Mouse (Mus musculus) neural tube, embryonic 15.5 days (tissue): ENCODE results near the gene Wfdc17. TPM values are rescaled to one million over a fixed set of nuclear protein-coding genes. Genes with fewer than 3 reads are reported as not detected.

Experiments used
- ATAC-seq: fragments of 200-750 bp; cut with Nextera tagmentation; 2 replicates; pipeline ENCODE4 v1.8.0; 2017; ENCODE audit warnings: mild to moderate bottlenecking, moderate TSS enrichment, moderate library complexity; ENCODE audit not compliant: low FRiP score
- H3K27ac ChIP-seq: fragments of 300-500 bp; sonication (generic); replicated peaks from 2 replicates; pipeline ENCODE4 v1.5.1; 2015; ENCODE audit warnings: mild to moderate bottlenecking, inconsistent platforms
- H3K27me3 ChIP-seq: fragments of 300-500 bp; sonication (generic); replicated peaks from 2 replicates; pipeline ENCODE4 v1.6.1; 2015; ENCODE audit warnings: inconsistent platforms
- H3K36me3 ChIP-seq: fragments of 300-500 bp; sonication (generic); 2 replicates; pipeline ENCODE4 v1.6.1; 2015; ENCODE audit warnings: inconsistent platforms
- H3K4me1 ChIP-seq: fragments of 300-500 bp; sonication (generic); 2 replicates; pipeline ENCODE4 v1.6.1; 2015; ENCODE audit warnings: inconsistent platforms
- H3K4me2 ChIP-seq: fragments of 300-500 bp; sonication (generic); 2 replicates; pipeline ENCODE4 v1.6.1; 2015; ENCODE audit warnings: inconsistent platforms, mild to moderate bottlenecking, moderate library complexity
- H3K4me3 ChIP-seq: fragments of 300-500 bp; sonication (generic); replicated peaks from 2 replicates; pipeline ENCODE4 v1.5.1; 2015; ENCODE audit warnings: mild to moderate bottlenecking, inconsistent platforms
- H3K9ac ChIP-seq: fragments of 300-500 bp; sonication (generic); replicated peaks from 2 replicates; pipeline ENCODE4 v1.6.1; 2015; ENCODE audit warnings: mild to moderate bottlenecking, inconsistent platforms
- H3K9me3 ChIP-seq: fragments of 300-500 bp; sonication (generic); replicated peaks from 2 replicates; pipeline ENCODE4 v1.6.1; 2016; ENCODE audit warnings: inconsistent platforms
- WGBS: fragments of 180-500 bp; shearing (Covaris S2); methylation state at CpG from one replicate; pipeline ENCODE4 v1.1.7; 2015; ENCODE audit warnings: mixed read lengths; 5-methylcytosine and 5-hydroxymethylcytosine counted together
- polyA plus RNA-seq: library from polyadenylated mRNA; unstranded; fragments of >200 nt; fragmentation: Nextera tagmentation; extraction: Ambion mirVana; gene quantifications from 2 replicates; pipeline ENCODE4 v1.2.1, GENCODE M21; 2015

Gene Wfdc17
- polyA plus RNA-seq, 1 experiment from 2014 or later, result 0.84 TPM

DNA sequence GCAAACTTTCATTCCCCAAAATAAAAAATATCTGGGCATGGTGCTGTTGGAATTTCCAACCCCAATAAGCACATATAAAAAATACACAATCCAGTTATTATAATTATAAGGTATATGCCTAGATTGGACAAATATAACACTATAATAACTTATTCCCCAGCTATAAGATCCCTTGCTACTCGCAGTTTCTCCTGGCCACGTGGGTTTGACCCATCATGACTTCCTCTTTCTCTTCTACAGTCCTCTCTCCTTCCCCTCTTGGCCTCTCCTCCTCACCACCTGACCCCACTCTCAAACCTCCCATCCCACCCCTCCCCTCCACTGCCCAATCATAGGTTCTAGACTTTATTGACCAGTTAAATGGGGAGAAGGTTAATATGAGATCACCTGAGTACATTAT is 10.1 kb downstream of the Wfdc17 start:
- Histone ChIP-seq H3K4me1 (no peaks in the 10 kb centered on the region), H3K9me3 (no peaks in the 10 kb centered on the region), H3K36me3 (no peaks in the 10 kb centered on the region), H3K9ac (no peak overlapping the region), H3K4me3 (no peak overlapping the region), H3K27me3 (no peaks in the 10 kb centered on the region), H3K4me2 (no peak overlapping the region), H3K27ac (no peak overlapping the region)
- ATAC-seq, result no peak
- WGBS, result 86% methylated on average over 2 of the region's 2 CpGs

DNA sequence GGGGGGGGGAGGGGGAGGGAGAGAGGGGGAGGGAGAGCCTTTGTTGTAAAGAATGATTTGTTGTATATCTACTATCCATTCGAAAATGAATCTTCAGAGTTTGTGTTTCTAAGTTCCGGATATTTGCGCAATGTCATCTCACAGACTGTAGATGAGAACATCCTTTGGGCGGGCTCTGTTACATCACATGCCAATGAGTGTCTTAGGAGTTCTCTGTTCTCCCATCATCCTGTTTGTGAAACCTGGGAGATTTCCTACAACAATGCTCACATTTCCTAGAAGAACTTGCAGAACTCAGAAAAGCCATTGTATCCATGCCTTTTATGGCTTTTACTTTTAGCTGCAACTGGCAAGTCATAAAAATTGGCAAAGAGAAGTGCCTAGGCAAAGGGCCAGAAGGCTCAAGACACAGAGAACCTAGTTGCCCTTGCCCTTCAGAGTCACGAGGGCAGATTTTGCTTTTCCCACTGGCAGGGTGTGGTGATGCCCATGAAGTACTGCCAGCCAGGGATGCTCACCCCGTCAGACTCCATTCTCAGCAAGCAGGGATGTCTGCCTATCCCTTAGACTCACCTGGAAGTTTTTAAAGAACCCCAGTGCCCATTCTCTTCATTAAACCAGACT is 13.4 kb downstream of the Wfdc17 start:
- Histone ChIP-seq H3K27ac (no peak overlapping the region), H3K9me3 (no peaks in the 10 kb centered on the region), H3K27me3 (no peaks in the 10 kb centered on the region), H3K4me3 (no peak overlapping the region), H3K36me3 (no peaks in the 10 kb centered on the region), H3K4me1 (no peaks in the 10 kb centered on the region), H3K9ac (no peak overlapping the region), H3K4me2 (no peak overlapping the region)
- 89% methylated on average over 6 of the region's 6 CpGs for WGBS
- ATAC-seq, result no peak

DNA sequence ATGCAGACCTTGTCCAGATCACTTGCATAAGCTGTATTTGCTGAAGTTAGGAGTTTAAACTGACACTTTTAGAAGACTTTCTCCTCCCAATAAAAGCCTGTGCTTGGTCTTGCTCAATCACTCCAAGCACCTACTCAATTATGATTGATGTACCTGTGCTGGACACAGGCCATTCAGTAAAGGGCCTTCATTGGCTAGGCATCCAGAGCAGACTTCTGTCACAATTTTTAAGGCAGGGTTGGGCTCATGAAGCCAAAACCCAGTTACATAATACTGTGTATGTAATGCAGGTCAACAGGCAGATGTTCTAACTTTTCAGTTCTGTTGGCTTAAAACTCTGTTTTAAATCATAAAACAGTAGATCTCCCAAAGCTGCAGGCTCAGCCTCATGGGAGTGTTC is 17.0 kb downstream of the Wfdc17 start:
- no peaks in the 10 kb centered on the region for H3K4me1 ChIP-seq
- H3K27me3 ChIP-seq, result no peaks in the 10 kb centered on the region
- H3K36me3 ChIP-seq, result no peaks in the 10 kb centered on the region
- no peak overlapping the region for H3K9ac ChIP-seq
- H3K9me3 ChIP-seq, result no peaks in the 10 kb centered on the region
- ATAC-seq, result no peak
- H3K4me3 ChIP-seq, result no peak overlapping the region
- no peak overlapping the region for H3K4me2 ChIP-seq
- no peak overlapping the region for H3K27ac ChIP-seq

DNA sequence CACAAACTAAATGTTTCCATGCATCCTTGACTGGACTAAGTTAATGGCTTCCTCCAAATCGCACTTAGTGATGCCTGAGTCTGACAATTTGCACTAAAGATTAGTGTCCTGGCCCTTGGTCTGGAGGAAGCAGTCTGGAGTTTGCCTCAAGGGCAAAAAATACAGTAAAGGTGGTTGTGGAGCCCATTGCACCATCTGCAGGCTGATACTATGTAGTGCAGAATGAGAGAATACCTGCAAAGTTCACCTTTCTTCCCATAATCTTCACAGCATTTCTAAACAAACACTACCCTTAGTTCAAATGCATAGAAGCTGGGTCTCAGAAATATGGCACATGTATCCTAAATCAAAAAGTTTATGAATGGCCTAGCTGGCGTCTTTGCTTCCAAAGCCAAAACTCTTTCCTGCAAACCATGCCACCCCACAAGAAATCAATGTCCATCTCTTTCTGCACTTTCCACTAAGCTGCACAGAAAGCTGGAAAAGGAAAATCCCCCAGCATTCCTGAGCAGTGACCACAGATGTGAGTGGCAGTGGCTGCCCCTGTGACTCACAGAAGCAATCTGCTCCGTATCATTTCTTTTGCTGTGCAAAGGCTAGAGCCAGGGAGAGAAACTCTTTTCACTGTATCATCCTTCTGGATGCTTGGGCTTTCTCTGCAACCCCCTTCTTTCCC is 25.1 kb downstream of the Wfdc17 start:
- Histone ChIP-seq H3K9ac (no peak overlapping the region), H3K9me3 (no peaks in the 10 kb centered on the region), H3K36me3 (no peaks in the 10 kb centered on the region), H3K27ac (no peak overlapping the region), H3K27me3 (no peaks in the 10 kb centered on the region), H3K4me3 (no peak overlapping the region), H3K4me1 (no peaks in the 10 kb centered on the region), H3K4me2 (no peak overlapping the region)
- ATAC-seq, result no peak
- 73% methylated on average over 3 of the region's 3 CpGs for WGBS

DNA sequence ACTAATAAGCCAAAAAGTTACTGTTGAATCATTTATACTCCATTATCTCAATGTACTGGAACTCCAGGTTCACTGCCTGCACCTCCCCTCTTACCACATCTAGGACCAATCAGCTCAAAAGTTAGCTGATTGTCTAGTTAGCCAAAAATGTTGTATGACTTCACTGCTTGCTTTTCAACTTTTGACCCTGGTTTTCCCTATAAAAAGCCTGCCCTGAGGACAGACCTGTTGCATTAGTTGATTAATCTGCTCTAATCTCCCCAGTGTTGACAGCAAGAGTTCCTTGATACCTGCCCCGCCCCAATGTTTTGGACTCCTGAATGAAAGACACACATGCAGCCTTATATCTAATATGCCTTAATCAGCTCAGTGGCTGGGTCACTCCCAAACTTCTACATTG is 27.3 kb downstream of the Wfdc17 start:
- Histone ChIP-seq H3K27me3 (no peaks in the 10 kb centered on the region), H3K4me2 (no peak overlapping the region)
- WGBS, result 93% methylated on average over 1 of the region's 1 CpGs

DNA sequence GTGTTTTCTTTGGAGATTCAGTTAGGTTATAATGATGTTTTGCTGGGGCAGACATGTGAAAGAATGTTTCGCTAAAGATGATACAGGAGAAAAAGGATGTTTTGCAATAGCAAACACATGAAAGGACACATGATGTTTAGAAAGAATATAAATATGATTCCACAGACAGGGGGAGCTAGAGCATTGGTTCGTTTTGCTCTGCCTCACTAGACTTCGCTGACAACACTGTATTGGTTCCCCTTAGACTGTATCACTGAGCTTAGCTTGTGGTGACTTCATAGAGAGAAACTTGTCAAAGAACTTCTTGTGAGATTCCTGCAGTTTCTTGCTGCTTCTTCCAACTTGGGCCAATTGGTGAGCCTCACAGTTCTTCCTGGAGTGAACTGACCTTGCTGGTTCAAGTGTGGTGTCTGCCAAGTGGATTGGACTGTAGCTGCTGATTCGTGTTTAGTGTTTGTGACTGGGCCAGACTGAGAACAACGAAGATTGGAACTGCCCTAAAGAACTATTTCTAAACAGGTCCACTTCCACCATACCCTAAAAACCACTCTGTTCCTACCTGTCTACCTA is 29.4 kb downstream of the Wfdc17 start:
- WGBS, result 83% methylated on average over 5 of the region's 5 CpGs
- Histone ChIP-seq H3K36me3 (no peaks in the 10 kb centered on the region), H3K9ac (no peak overlapping the region), H3K27me3 (no peaks in the 10 kb centered on the region), H3K9me3 (no peaks in the 10 kb centered on the region), H3K4me1 (no peaks in the 10 kb centered on the region), H3K27ac (no peak overlapping the region), H3K4me3 (no peak overlapping the region), H3K4me2 (no peak overlapping the region)
- ATAC-seq, result no peak

More for the DNA sequence above, 27.3 kb downstream of the Wfdc17 start:
- H3K9me3 ChIP-seq, result no peaks in the 10 kb centered on the region
- no peak overlapping the region for H3K9ac ChIP-seq
- no peaks in the 10 kb centered on the region for H3K4me1 ChIP-seq
- H3K27ac ChIP-seq, result no peak overlapping the region
- no peak overlapping the region for H3K4me3 ChIP-seq
- ATAC-seq, result no peak
- no peaks in the 10 kb centered on the region for H3K36me3 ChIP-seq

DNA sequence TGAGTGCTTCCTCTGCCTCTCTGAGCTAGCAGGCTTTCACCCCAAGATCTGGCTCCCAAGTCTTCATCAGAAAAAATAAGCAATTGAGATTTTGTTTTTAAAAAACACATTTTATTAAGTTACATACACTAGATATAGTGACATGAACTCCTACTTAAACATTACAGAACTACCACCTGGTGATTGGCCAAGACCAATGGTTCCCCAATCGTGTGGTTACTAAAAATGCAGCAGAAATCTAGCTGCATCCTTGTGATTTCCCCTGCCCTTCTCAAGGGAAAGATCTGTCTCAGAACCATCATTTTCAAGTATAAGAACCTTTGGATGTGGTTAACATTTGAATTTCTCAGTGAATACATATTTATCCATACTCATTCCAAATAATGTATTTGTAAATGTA is 30.4 kb downstream of the Wfdc17 start:
- no peak overlapping the region for H3K27ac ChIP-seq
- no peaks in the 10 kb centered on the region for H3K27me3 ChIP-seq
- 95% methylated on average over 1 of the region's 1 CpGs for WGBS
- H3K4me1 ChIP-seq, result no peaks in the 10 kb centered on the region
- no peaks in the 10 kb centered on the region for H3K9me3 ChIP-seq
- H3K4me3 ChIP-seq, result no peak overlapping the region
- H3K36me3 ChIP-seq, result no peaks in the 10 kb centered on the region
- no peak overlapping the region for H3K4me2 ChIP-seq
- ATAC-seq, result no peak
- H3K9ac ChIP-seq, result no peak overlapping the region

DNA sequence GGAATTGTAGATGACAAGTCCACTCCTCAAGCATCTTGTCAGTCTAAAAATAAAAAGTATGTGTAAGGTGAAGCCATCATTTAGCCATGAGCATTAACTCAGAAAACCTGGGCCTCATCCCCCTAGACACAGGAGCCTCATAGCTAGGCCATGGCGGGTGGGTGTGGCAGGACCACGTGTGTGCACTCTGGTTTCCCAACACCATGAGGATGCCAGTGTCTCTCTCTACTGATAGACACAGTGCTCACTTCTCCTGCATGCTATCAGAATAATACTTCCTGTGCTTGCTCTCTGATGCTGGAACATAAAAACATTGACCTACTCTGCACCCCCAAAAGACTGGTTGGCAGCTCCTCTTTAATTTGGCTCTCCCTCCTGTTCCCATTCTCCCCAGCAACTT is 32.1 kb downstream of the Wfdc17 start:
- no peak overlapping the region for H3K4me3 ChIP-seq
- H3K9ac ChIP-seq, result no peak overlapping the region
- H3K9me3 ChIP-seq, result no peaks in the 10 kb centered on the region
- WGBS, result 66% methylated on average over 2 of the region's 2 CpGs
- H3K4me1 ChIP-seq, result no peaks in the 10 kb centered on the region
- H3K27ac ChIP-seq, result no peak overlapping the region
- no peaks in the 10 kb centered on the region for H3K36me3 ChIP-seq
- H3K27me3 ChIP-seq, result peaks cover 4% of the 10 kb centered on the region; the same call in 1 of the 2 replicates
- no peak for ATAC-seq
- no peak overlapping the region for H3K4me2 ChIP-seq

DNA sequence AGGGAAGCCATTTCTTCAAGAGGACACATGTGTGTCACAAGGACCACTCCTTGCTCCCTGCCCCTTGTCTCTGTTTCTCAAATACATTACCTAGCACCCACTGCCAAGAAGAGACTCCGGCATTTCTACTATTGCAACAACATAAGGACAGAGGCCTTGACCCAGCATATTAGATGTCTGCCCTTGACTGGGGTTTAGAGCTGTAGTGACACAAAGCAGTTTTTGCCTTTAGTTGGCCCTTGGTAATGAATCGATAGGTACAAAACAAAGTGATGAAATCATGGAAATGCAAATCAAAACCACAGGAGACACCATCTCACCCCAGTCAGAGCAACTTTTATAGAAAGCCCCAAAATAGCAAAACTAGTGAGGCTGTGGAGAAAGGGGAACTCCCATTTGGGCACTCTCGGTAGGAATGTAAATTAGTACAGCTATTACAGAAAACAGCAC is 33.3 kb downstream of the Wfdc17 start:
- no peak for ATAC-seq
- H3K9me3 ChIP-seq, result no peaks in the 10 kb centered on the region
- no peaks in the 10 kb centered on the region for H3K36me3 ChIP-seq
- H3K4me1 ChIP-seq, result no peaks in the 10 kb centered on the region
- peaks cover 7% of the 10 kb centered on the region for H3K27me3 ChIP-seq
- H3K4me2 ChIP-seq, result no peak overlapping the region
- no peak overlapping the region for H3K9ac ChIP-seq
- no peak overlapping the region for H3K4me3 ChIP-seq
- no peak overlapping the region for H3K27ac ChIP-seq
- WGBS, result 77% methylated on average over 3 of the region's 3 CpGs

DNA sequence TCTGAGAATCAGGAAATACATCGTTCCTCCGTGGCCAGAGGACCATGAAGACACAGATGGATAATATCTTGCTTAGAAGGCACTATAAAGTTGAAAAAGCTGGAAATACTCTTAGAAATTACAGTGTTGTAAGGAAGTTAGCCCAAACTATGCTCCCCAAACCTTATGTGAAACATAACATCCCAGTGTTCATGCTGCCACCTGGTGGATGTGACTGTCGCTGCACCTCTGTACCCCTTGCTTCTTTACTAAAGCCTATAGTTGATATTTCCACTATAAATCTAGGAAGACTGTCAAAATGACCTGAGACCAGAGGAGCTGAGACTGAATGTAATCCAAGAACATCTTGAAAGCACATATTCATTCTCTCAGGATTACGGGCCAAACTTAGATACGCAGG is 35.5 kb downstream of the Wfdc17 start:
- Histone ChIP-seq H3K27ac (no peak overlapping the region), H3K9me3 (no peaks in the 10 kb centered on the region), H3K4me3 (no peak overlapping the region), H3K36me3 (no peaks in the 10 kb centered on the region), H3K9ac (no peak overlapping the region), H3K27me3 (peaks cover 7% of the 10 kb centered on the region), H3K4me2 (no peak overlapping the region), H3K4me1 (no peaks in the 10 kb centered on the region)
- 25% methylated on average over 5 of the region's 5 CpGs for WGBS
- no peak for ATAC-seq

DNA sequence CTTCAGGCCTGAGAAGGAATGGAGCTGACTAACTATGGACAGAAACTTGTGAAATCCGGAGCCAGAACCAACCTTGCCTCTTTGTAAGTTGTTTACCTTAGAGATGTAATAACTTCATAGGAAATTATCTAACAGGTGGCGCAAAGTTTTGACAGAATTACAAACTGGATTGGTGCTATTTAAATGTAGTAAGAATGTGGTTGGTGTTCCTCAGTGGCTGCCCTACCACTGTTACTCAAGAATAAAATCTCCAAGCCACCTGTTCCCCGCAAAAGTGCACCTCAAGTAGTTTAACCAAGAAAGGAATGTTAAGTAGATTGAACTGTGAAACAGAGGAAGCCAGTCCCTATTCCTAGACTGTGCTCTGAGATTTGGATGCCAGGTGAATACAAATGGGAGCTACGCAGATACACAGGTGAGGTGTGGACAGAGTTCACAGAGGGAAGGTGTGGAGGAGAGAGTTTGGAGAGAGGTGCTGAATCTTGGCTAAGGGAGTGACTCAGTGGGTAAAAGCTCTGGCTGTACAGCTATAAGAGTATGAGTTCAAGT is 36.7 kb downstream of the Wfdc17 start:
- Histone ChIP-seq H3K27me3 (peaks cover 7% of the 10 kb centered on the region), H3K9me3 (no peaks in the 10 kb centered on the region), H3K4me3 (no peak overlapping the region), H3K36me3 (no peaks in the 10 kb centered on the region), H3K9ac (no peak overlapping the region), H3K4me1 (no peaks in the 10 kb centered on the region), H3K4me2 (no peak overlapping the region), H3K27ac (no peak overlapping the region)
- ATAC-seq, result no peak
- WGBS, result 86% methylated on average over 4 of the region's 4 CpGs

DNA sequence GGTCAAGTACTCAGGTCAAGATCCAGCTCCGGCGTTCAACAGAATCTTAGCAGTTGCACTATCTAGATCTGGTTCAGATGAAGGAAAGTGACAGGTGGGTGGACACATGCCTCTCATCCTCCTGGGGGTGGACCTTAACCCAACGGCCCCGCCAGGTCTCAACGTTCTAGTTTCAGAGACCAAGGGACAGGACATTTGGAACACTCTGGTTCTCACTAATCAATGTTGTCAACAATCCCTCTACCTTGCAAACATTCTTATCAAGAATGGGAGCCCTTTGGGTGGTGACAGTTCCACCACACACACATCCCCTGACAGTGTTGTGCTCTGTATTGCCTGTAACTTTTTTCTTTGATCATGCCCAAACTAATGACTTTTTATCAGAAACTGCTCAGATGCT is 38.0 kb downstream of the Wfdc17 start:
- no peaks in the 10 kb centered on the region for H3K9me3 ChIP-seq
- no peak overlapping the region for H3K4me3 ChIP-seq
- no peaks in the 10 kb centered on the region for H3K4me1 ChIP-seq
- WGBS, result 92% methylated on average over 5 of the region's 5 CpGs
- H3K27me3 ChIP-seq, result peaks cover 9% of the 10 kb centered on the region
- ATAC-seq, result no peak
- no peak overlapping the region for H3K27ac ChIP-seq
- no peak overlapping the region for H3K4me2 ChIP-seq
- H3K36me3 ChIP-seq, result no peaks in the 10 kb centered on the region
- H3K9ac ChIP-seq, result no peak overlapping the region
